Mouse (Mus musculus) MEL (cell line): ENCODE measurements around the gene Cers5. TPM values are rescaled to one million over a fixed set of nuclear protein-coding genes. Genes with fewer than 3 reads are reported as not detected.

Experiments used
- DNase-seq: peaks from one replicate; pipeline ENCODE4 v3.0.0; 2011; ENCODE audit warnings: low read depth, low spot score
- H3K27ac ChIP-seq: 2 replicates; pipeline ENCODE4 v1.5.1; 2012; ENCODE audit warnings: low read depth, mild to moderate bottlenecking, control low read depth, low read length, moderate library complexity; ENCODE audit not compliant: control insufficient read depth
- H3K27me3 ChIP-seq, 2 experiments: fragments of 150-350 bp in 1 of 2; sonication (generic) in 1 of 2; 2 replicates each; pipeline ENCODE4 v1.6.1; 2012; ENCODE audit warnings: low read length in 2 of 2, mild to moderate bottlenecking in 2 of 2, improper control_type of control experiment in 1 of 2, moderate library complexity in 1 of 2; ENCODE audit not compliant: insufficient read depth in 2 of 2, control insufficient read depth in 1 of 2
- H3K36me3 ChIP-seq, 2 experiments: 2 replicates each; pipeline ENCODE4 v1.6.1; 2012 to 2014; ENCODE audit warnings: low read length in 2 of 2, improper control_type of control experiment in 1 of 2, inconsistent platforms in 1 of 2, mild to moderate bottlenecking in 1 of 2; ENCODE audit not compliant: insufficient read depth in 2 of 2, control insufficient read depth in 1 of 2
- H3K4me1 ChIP-seq, 2 experiments: fragments of 150-350 bp in 1 of 2; sonication (generic) in 1 of 2; 2 replicates each; pipeline ENCODE4 v1.6.1; 2012; ENCODE audit warnings: low read length in 2 of 2, improper control_type of control experiment in 1 of 2, mild to moderate bottlenecking in 1 of 2; ENCODE audit not compliant: insufficient read depth in 2 of 2, control insufficient read depth in 1 of 2
- H3K4me3 ChIP-seq, 2 experiments: fragments of 150-350 bp in 1 of 2; sonication (generic) in 1 of 2; 2 replicates each; pipeline ENCODE4 v1.5.1; 2012; ENCODE audit warnings: low read depth in 2 of 2, low read length in 2 of 2, mild to moderate bottlenecking in 2 of 2, moderate library complexity in 2 of 2, control low read depth in 1 of 2, improper control_type of control experiment in 1 of 2; ENCODE audit not compliant: control insufficient read depth in 1 of 2, insufficient read depth in 1 of 2
- H3K79me2 ChIP-seq: 2 replicates; pipeline ENCODE4 v1.6.1; 2012; ENCODE audit warnings: mild to moderate bottlenecking, low read length, moderate library complexity; ENCODE audit not compliant: control insufficient read depth, poor library complexity, insufficient read depth
- H3K9ac ChIP-seq: 2 replicates; pipeline ENCODE4 v1.6.1; 2012; ENCODE audit warnings: low read depth, mild to moderate bottlenecking, control low read depth, low read length, moderate library complexity; ENCODE audit not compliant: control insufficient read depth, poor library complexity, severe bottlenecking
- H3K9me3 ChIP-seq: fragments of 150-350 bp; sonication (generic); replicated peaks from 2 replicates; pipeline ENCODE4 v1.6.1; 2012; ENCODE audit warnings: mild to moderate bottlenecking, low read length, improper control_type of control experiment, moderate library complexity; ENCODE audit not compliant: insufficient read depth
- CHD1 ChIP-seq: IDR thresholded peaks from 2 replicates; pipeline ENCODE4 v1.6.1; 2012; ENCODE audit warnings: low read depth, mild to moderate bottlenecking, inconsistent platforms, low read length, improper control_type of control experiment
- CTCF ChIP-seq, 3 experiments: IDR thresholded peaks in 2 of 3; conservative IDR thresholded peaks in 1 of 3; 2 replicates each; pipeline ENCODE4 v1.5.1; 2011 to 2012; ENCODE audit warnings: low read length in 3 of 3, low read depth in 2 of 3, mild to moderate bottlenecking in 2 of 3, improper control_type of control experiment in 1 of 3, inconsistent platforms in 1 of 3, mixed read lengths in 1 of 3, moderate library complexity in 1 of 3; ENCODE audit not compliant: control insufficient read depth in 1 of 3, insufficient read depth in 1 of 3, poor library complexity in 1 of 3, severe bottlenecking in 1 of 3
- E2F4 ChIP-seq: IDR thresholded peaks from 2 replicates; pipeline ENCODE4 v1.6.1; 2011; ENCODE audit warnings: low read depth, low read length, improper control_type of control experiment, borderline replicate concordance
- JUND ChIP-seq: IDR thresholded peaks from 2 replicates; pipeline ENCODE4 v1.6.1; 2011; ENCODE audit warnings: low read depth, mild to moderate bottlenecking, improper control_type of control experiment, low read length
- KAT2A ChIP-seq: conservative IDR thresholded peaks from 2 replicates; pipeline ENCODE4 v1.6.1; 2012; ENCODE audit warnings: low read depth, low read length, improper control_type of control experiment, inconsistent platforms
- MAFK ChIP-seq: IDR thresholded peaks from 2 replicates; pipeline ENCODE4 v1.6.1; 2011; ENCODE audit warnings: low read depth, mild to moderate bottlenecking, low read length, improper control_type of control experiment, borderline replicate concordance
- MXI1 ChIP-seq: IDR thresholded peaks from 2 replicates; pipeline ENCODE4 v1.6.1; 2011; ENCODE audit warnings: mild to moderate bottlenecking, low read depth, low read length, improper control_type of control experiment
- MYB ChIP-seq: IDR thresholded peaks from 2 replicates; pipeline ENCODE4 v1.6.1; 2011; ENCODE audit warnings: mild to moderate bottlenecking, low read depth, low read length, improper control_type of control experiment
- NELFE ChIP-seq: IDR thresholded peaks from 2 replicates; pipeline ENCODE4 v1.6.1; 2011; ENCODE audit warnings: low read depth, low read length, improper control_type of control experiment
- NRF1 ChIP-seq: IDR thresholded peaks from 2 replicates; pipeline ENCODE4 v1.6.1; 2014; ENCODE audit warnings: low read depth, mild to moderate bottlenecking, inconsistent platforms, low read length, improper control_type of control experiment, moderate library complexity; ENCODE audit not compliant: poor library complexity, insufficient read depth, severe bottlenecking
- RAD21 ChIP-seq: IDR thresholded peaks from 2 replicates; pipeline ENCODE4 v1.6.1; 2011; ENCODE audit warnings: mild to moderate bottlenecking, low read depth, low read length, improper control_type of control experiment
- RCOR1 ChIP-seq: IDR thresholded peaks from 2 replicates; pipeline ENCODE4 v1.6.1; 2012; ENCODE audit warnings: low read depth, mild to moderate bottlenecking, inconsistent platforms, low read length, improper control_type of control experiment
- SMC3 ChIP-seq: IDR thresholded peaks from 2 replicates; pipeline ENCODE4 v1.6.1; 2011; ENCODE audit warnings: low read depth, low read length, improper control_type of control experiment
- TBP ChIP-seq: IDR thresholded peaks from 2 replicates; pipeline ENCODE4 v1.8.0; 2011; ENCODE audit warnings: low read depth, low read length, improper control_type of control experiment
- TCF12 ChIP-seq: IDR thresholded peaks from 2 replicates; pipeline ENCODE4 v1.6.1; 2014; ENCODE audit warnings: low read depth, mild to moderate bottlenecking, inconsistent platforms, low read length, improper control_type of control experiment, moderate library complexity
- UBTF ChIP-seq: IDR thresholded peaks from 2 replicates; pipeline ENCODE4 v1.6.1; 2012; ENCODE audit warnings: low read depth, mild to moderate bottlenecking, inconsistent platforms, low read length, improper control_type of control experiment, moderate library complexity, borderline replicate concordance; ENCODE audit not compliant: insufficient read depth
- ZNF384 ChIP-seq: IDR thresholded peaks from 2 replicates; pipeline ENCODE4 v1.6.1; 2012; ENCODE audit warnings: low read depth, mild to moderate bottlenecking, inconsistent platforms, low read length, improper control_type of control experiment
- polyA plus RNA-seq, 2 experiments: library from polyadenylated mRNA; stranded (reverse) in 1 of 2; unstranded in 1 of 2; fragments of >175 nt in 1 of 2; fragments of >200 nt in 1 of 2; gene quantifications; 2 replicates each; pipeline versions ENCODE4 v1.2.1 to v1.2.4; 2012; ENCODE audit warnings: low replicate concordance in 2 of 2, low read depth in 1 of 2; ENCODE audit not compliant: insufficient read length in 2 of 2, insufficient read depth in 1 of 2, missing spikeins in 1 of 2
- total RNA-seq: library from RNA; depleted of rRNA; stranded (reverse); fragments of 300-350 nt; gene quantifications from 2 replicates; pipeline ENCODE4 v1.2.3, GENCODE M21; 2012

Gene Cers5
- total and polyA plus RNA-seq, 3 experiments, result 21.8 to 43.5 TPM; not detected in 1

- Histone ChIP-seq H3K27me3 (0 out of 4 replicates have a peak, but pooled peaks cover 0 to 1% of the 10 kb centered on the region in 2 experiments), H3K9me3 (no peaks in the 10 kb centered on the region), H3K79me2 (no peaks in the 10 kb centered on the region), H3K4me3 (no peak overlapping the region), H3K27ac (no peak overlapping the region), H3K36me3 (no peaks in the 10 kb centered on the region), H3K4me1 (no peaks in the 10 kb centered on the region), H3K9ac (no peak overlapping the region)
- DNase-seq, result no peak
- TF ChIP-seq TBP (no peak), MXI1 (no peak), RCOR1 (no peak), TCF12 (no peak)
These were observed 33.0 kb upstream of the Cers5 start for GRCm38 (mm10) chr15:99805673-99806072.

GRCm38 (mm10) chr15:99803186-99803644 lies 30.5 kb upstream of the Cers5 start:
- Histone ChIP-seq H3K9me3 (no peaks in the 10 kb centered on the region), H3K27me3 (no peaks in the 10 kb centered on the region), H3K4me1 (no peaks in the 10 kb centered on the region), H3K27ac (no peak overlapping the region), H3K4me3 (no peak overlapping the region), H3K9ac (no peak overlapping the region), H3K79me2 (no peaks in the 10 kb centered on the region), H3K36me3 (no peaks in the 10 kb centered on the region)
- TF ChIP-seq MYB, result no peak
- peak; percentile 27 for DNase-seq

GRCm38 (mm10) chr15:99801885-99802572 lies 29.3 kb upstream of the Cers5 start:
- TF ChIP-seq MAFK, result no peak
- no peak for TF ChIP-seq KAT2A
- TF ChIP-seq NRF1, result no peak
- TF ChIP-seq ZNF384, result no peak
- TF ChIP-seq NELFE, result no peak
- TF ChIP-seq CTCF (IDR thresholded peaks at IDR 0.05 in 2 of 3, conservative IDR thresholded peaks at IDR 0.05 in 1 of 3; ENCODE audit: control insufficient read depth in 1 of 3, insufficient read depth in 1 of 3, low read depth in 2 of 3, low read length in 3 of 3, poor library complexity in 1 of 3, severe bottlenecking in 1 of 3), result no peak
- no peak for TF ChIP-seq RAD21
- no peak for TF ChIP-seq UBTF
- no peak for TF ChIP-seq TCF12
- no peak for TF ChIP-seq SMC3
- no peak for TF ChIP-seq MYB
- TF ChIP-seq TBP, result no peak
- TF ChIP-seq JUND, result no peak
- no peak for TF ChIP-seq CHD1
- TF ChIP-seq E2F4, result no peak
- TF ChIP-seq, all 39 proteins: peak for 0
- Histone ChIP-seq H3K79me2 (no peaks in the 10 kb centered on the region), H3K36me3 (no peaks in the 10 kb centered on the region), H3K4me1 (no peaks in the 10 kb centered on the region), H3K9me3 (no peaks in the 10 kb centered on the region), H3K9ac (no peak overlapping the region), H3K4me3 (no peak overlapping the region), H3K27ac (no peak overlapping the region), H3K27me3 (no peaks in the 10 kb centered on the region)
- no peak for DNase-seq
